Mouse (Mus musculus) ES-E14 (cell line): ENCODE results near the gene Gabpb2. TPM values are rescaled to one million over a fixed set of nuclear protein-coding genes. Genes with fewer than 3 reads are reported as not detected.

Experiments used
- DNase-seq: peaks from one replicate; pipeline ENCODE4 v3.0.0-alpha.2; 2013; ENCODE audit warnings: low read depth, low spot score
- H3K27ac ChIP-seq: 2 replicates; pipeline ENCODE4 v1.5.1; 2012; ENCODE audit warnings: low read depth, mild to moderate bottlenecking, low read length, moderate library complexity, mixed read lengths; ENCODE audit not compliant: poor library complexity, insufficient read depth, severe bottlenecking
- H3K36me3 ChIP-seq: 2 replicates; pipeline ENCODE4 v1.6.1; 2012; ENCODE audit warnings: mild to moderate bottlenecking, low read length, moderate library complexity, mixed read lengths; ENCODE audit not compliant: control insufficient read depth, poor library complexity, insufficient read depth, severe bottlenecking
- H3K4me1 ChIP-seq, 2 experiments: fragments of 150-350 bp in 1 of 2; sonication (generic) in 1 of 2; 2 replicates each; pipeline ENCODE4 v1.6.1; 2012; ENCODE audit warnings: low read length in 2 of 2, mild to moderate bottlenecking in 1 of 2, mixed read lengths in 1 of 2; ENCODE audit not compliant: control insufficient read depth in 2 of 2, insufficient read depth in 2 of 2, poor library complexity in 1 of 2
- H3K4me3 ChIP-seq, 2 experiments: fragments of 150-350 bp in 1 of 2; sonication (generic) in 1 of 2; 2 replicates each; pipeline ENCODE4 v1.5.1; 2012; ENCODE audit warnings: low read length in 2 of 2, low read depth in 1 of 2, mild to moderate bottlenecking in 1 of 2, mixed read lengths in 1 of 2; ENCODE audit not compliant: insufficient read depth in 1 of 2, poor library complexity in 1 of 2, severe bottlenecking in 1 of 2
- H3K9ac ChIP-seq: 2 replicates; pipeline ENCODE4 v1.6.1; 2012; ENCODE audit warnings: low read depth, mild to moderate bottlenecking, low read length, mixed read lengths; ENCODE audit not compliant: poor library complexity, insufficient read depth, severe bottlenecking
- H3K9me3 ChIP-seq: fragments of 150-350 bp; sonication (generic); 2 replicates; pipeline ENCODE4 v1.6.1; 2012; ENCODE audit warnings: low read depth, mild to moderate bottlenecking, low read length; ENCODE audit not compliant: control insufficient read depth, insufficient read depth
- CHD2 ChIP-seq: IDR thresholded peaks from 2 replicates; pipeline ENCODE4 v1.6.1; 2014; ENCODE audit warnings: mild to moderate bottlenecking, low read depth, low read length, inconsistent platforms
- HCFC1 ChIP-seq: IDR thresholded peaks from 2 replicates; pipeline ENCODE4 v1.6.1; 2012; ENCODE audit warnings: low read length, inconsistent platforms, borderline replicate concordance; ENCODE audit not compliant: insufficient read depth
- MAFK ChIP-seq: IDR thresholded peaks from 2 replicates; pipeline ENCODE4 v1.6.1; 2014; ENCODE audit warnings: mild to moderate bottlenecking, low read depth, low read length, inconsistent platforms; ENCODE audit not compliant: insufficient read depth
- ZC3H11A ChIP-seq: IDR thresholded peaks from 2 replicates; pipeline ENCODE4 v1.6.1; 2012; ENCODE audit warnings: low read depth, mild to moderate bottlenecking, inconsistent platforms, low read length, borderline replicate concordance
- ZNF384 ChIP-seq: IDR thresholded peaks from 2 replicates; pipeline ENCODE4 v1.6.1; 2012; ENCODE audit warnings: low read depth, low read length, inconsistent platforms
- in situ Hi-C, 2 experiments: fragments of 600-800 bp; cut with MboI; formaldehyde crosslinking; loops; one replicate each; pipeline ENCODE4 v1.15.1; 2025; ENCODE audit warnings: low sequenced_read_pairs in 2 of 2, inconsistent platforms in 1 of 2; ENCODE audit not compliant: unreplicated experiment in 2 of 2
- total RNA-seq: library from RNA; depleted of rRNA; stranded (reverse); fragments of 300-350 nt; gene quantifications from 2 replicates; pipeline ENCODE4 v1.2.3, GENCODE M21; 2012

The Gabpb2 gene
- total RNA-seq, 1 experiment, result 30.7 TPM

- Histone ChIP-seq H3K9ac (no peak overlapping the region), H3K27ac (0 out of 2 replicates have a peak overlapping the region, but pooled peaks have one; percentile 31), H3K36me3 (peaks cover 44% of the 10 kb centered on the region), H3K9me3 (no peaks in the 10 kb centered on the region), H3K4me3 (no peak overlapping the region), H3K4me1 (peaks cover 19 to 48% of the 10 kb centered on the region in 2 experiments)
- in situ Hi-C loops, result no loop called here
- no peak for DNase-seq
- TF ChIP-seq MAFK (no peak), HCFC1 (no peak), ZC3H11A (no peak), ZNF384 (no peak), CHD2 (no peak)
These were observed 15.7 kb upstream of the Gabpb2 start for GRCm38 (mm10) chr3:95233303-95233980.

DNA sequence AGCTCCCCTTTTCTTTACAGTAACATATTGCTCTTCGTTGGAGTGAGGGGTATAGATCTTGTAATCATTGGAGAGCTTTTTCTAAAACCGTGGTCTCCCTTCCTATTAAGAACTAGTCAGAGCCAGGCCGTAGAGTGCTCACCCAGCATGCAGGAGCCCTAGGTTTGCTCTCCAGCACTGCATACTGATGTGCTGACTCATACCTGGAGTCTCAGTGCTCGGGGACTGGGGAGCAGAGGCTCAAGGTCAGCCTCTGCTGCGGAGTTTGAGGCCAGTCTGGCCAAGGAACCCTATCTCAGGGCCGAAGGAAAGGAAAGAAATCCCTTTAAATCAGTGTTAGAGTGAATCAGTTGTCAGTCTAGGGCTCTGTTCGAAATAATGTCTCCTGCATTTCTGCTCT, 15.1 kb upstream of the Gabpb2 start:
- H3K36me3 ChIP-seq, result peaks cover 44% of the 10 kb centered on the region
- H3K9ac ChIP-seq, result no peak overlapping the region
- peaks cover 19 to 48% of the 10 kb centered on the region in 2 experiments for H3K4me1 ChIP-seq
- H3K4me3 ChIP-seq, result no peak overlapping the region; a peak in 1 of 4 replicates
- no peak for DNase-seq
- no peaks in the 10 kb centered on the region for H3K9me3 ChIP-seq
- no peak overlapping the region for H3K27ac ChIP-seq
- TF ChIP-seq HCFC1 (no peak), MAFK (peak; percentile 77)
- in situ Hi-C loops, result no loop called here

DNA sequence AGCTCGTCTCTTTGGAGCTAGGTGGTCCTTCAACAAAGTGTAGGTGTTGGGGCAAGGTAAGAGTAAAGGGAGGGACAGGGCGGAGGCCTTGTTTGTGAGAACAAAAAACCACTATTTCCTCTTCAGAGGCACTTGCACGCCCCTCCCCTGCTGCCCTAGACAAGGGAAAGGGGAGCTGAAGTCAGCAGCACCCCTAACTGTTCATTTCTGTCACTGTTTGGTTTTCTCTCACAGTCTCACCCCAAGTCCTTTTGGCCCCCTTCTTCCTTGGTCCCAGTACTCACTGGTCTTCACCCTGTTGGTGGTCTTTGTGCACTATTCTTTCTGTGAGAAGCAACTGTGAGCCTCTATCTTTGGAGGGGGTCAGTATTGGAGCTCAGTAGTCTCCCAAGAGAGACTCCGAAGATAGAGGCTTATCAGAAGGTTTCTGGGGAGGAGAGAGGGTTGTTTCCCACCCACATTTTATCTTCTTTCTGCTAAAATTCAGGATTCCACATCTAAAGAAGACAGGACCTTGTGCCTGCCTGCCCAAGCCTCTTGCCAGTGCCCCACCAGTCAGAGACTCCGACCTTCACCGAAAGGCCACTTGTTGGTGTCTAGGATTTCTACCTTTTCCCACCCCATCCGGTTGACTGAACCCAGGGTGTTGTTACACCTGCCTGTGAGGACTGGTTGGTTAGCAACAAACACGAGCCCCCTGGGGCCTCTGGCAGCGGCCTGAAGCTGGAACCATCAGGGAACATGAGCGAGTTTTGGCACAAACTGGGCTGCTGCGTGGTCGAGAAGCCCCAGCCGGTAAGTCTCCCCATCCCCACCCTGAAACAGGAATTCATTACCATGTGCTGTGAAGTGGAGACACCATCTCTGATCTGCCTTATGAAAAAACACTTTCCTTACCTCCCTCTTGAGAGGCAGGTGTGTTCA, 13.8 kb upstream of the Gabpb2 start, which contains the start of gene Mllt11:
Gene Mllt11, minus strand, starts transcription at position 874 of the 924 bp plus-strand sequence.
- Histone ChIP-seq H3K4me1 (peaks cover 22 to 46% of the 10 kb centered on the region in 2 experiments), H3K9ac (peak within 1 kb of the TSS; percentile 53), H3K36me3 (peaks cover 40% of the 10 kb centered on the region), H3K27ac (peak within 1 kb of the TSS; percentile 69), H3K9me3 (no peaks in the 10 kb centered on the region), H3K4me3 (peak within 1 kb of the TSS; percentile 38 to 46)
- DNase-seq, result no peak
- TF ChIP-seq ZNF384 (no peak), HCFC1 (no peak), CHD2 (no peak), ZC3H11A (no peak), MAFK (no peak)
- in situ Hi-C loops, result no loop called here

DNA sequence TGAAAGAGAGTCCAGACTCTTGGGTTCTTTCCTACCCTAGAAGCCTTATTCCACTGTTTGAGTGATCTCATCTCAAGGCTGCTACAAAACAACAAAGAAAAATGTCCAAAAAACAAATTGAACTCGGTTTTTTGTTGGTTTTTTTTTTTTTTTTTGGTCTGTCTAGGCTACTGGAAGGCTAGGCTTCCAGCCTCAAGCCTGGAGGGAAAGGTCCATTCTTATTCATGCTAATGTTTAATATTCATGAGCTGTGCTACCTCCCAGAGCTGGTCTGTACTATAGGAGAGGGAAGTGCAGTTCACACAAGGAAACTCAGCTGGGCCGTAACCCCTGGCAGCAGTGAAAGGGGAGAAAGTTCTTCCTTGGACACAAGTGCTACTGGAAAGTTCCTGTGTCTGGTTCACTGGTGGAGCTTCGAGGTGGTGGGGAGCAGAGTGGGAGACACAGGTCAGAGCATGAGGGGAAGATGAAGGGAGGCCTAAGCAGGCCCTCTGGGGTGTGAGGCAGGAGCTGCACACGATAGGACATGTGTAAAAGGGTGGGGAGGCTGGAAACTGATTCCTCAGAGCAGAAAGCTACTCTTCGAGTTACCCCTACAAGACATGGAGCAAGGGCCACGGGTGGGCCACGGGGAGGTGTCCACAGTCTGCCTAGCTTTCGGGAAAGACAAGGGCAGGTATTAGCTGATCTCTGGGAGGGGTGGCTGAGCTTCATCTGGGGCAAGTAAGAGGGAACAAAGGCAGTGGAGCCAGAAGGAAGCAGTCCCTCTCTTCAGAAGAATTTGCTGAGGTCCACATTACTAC, 13.0 kb upstream of the Gabpb2 start:
- peaks cover 33% of the 10 kb centered on the region for H3K36me3 ChIP-seq
- peak overlapping the region; percentile 60; the same call in 1 of the 2 replicates for H3K9ac ChIP-seq
- peaks cover 22 to 42% of the 10 kb centered on the region in 2 experiments for H3K4me1 ChIP-seq
- no peak for DNase-seq
- H3K9me3 ChIP-seq, result no peaks in the 10 kb centered on the region
- peak overlapping the region; percentile 38 to 96 for H3K4me3 ChIP-seq
- in situ Hi-C loops, result no loop called here
- peak overlapping the region; percentile 69 for H3K27ac ChIP-seq
- TF ChIP-seq HCFC1 (no peak), ZNF384 (peak; percentile 87)
